Mouse (Mus musculus) left cerebral cortex, adult 9 months (tissue): ENCODE measurements around the gene Rbm4b.
"Not testable (repeated sequence)": the region's sequence is repeated elsewhere in the genome, so short reads cannot be mapped to it uniquely, and the experiment has no call there.

ENCODE experiments used
- DNase-seq, 2 experiments: peaks; one replicate each; pipeline ENCODE4 v3.0.0; 2022; ENCODE audit warnings: low spot score in 2 of 2

The Rbm4b gene

GRCm38 (mm10) chr19:4810309-4810708, 54.0 kb downstream of the Rbm4b start:
- no peak for DNase-seq

DNA sequence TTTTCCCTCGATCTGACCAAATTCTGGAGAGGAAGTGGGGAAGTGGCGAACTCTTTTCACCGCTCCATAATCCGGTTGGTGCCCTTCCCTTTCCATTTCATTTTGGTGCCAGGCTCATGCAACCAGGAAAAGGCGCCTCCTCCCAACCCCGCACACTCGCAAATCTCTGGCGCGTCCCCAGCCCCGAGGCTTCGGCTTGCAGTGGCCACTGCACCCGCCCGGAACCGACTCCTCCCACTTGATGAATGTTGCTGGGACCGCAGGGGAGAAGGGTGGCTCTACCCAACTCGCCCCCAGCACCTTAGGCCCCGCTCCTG, 54.4 kb downstream of the Rbm4b start:
- DNase-seq, result no peak

DNA sequence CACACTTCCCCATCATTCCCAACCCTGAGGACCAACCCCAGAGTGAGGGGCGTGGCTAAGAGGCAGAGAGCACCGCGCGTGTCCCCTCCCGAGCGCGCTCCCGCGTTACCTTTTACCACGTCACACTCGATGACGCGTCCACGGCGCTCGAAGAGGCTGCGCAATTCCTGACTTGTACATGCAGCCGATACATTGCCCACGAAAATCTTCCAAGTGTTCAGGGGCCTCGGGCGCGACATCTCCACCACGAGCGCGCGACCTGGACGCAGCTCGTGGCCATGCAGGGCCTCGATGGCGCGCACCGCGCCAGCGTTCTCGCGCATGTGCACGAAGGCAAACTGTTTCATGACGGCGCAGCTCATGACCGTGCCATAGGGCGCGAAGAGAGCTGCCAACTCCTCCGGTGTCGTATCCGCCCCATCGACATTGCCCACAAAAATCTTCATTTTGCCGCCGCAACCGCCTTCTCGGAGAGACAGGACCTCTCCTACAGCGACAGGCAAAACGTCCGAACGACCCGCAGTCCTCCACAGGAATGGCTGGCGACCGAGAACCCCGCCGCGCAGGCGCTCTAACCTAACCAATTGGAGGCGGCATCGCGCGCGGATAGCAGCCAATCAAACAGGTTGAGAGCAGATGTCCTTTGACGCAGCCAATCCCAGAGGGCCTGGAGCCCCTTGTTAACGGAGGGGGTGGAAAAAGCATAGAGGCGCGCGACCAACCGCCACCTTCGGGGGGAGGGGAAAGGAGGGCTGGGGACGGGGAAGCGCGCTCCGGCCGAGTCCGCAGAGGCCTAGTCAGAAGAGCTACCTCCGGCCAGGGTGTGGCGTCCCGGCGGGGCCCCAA, 55.0 kb downstream of the Rbm4b start, which contains the start of the genes Gm21992 and Rbm14:
Gene Gm21992, minus strand, starts transcription at position 550 of the 846 bp plus-strand sequence.
Gene Rbm14, minus strand, starts transcription at position 572 of the 846 bp plus-strand sequence.
- DNase-seq, result peak; percentile 95 to 99

GRCm38 (mm10) chr19:4811909-4812242, 55.6 kb downstream of the Rbm4b start:
- DNase-seq, result no peak

DNA sequence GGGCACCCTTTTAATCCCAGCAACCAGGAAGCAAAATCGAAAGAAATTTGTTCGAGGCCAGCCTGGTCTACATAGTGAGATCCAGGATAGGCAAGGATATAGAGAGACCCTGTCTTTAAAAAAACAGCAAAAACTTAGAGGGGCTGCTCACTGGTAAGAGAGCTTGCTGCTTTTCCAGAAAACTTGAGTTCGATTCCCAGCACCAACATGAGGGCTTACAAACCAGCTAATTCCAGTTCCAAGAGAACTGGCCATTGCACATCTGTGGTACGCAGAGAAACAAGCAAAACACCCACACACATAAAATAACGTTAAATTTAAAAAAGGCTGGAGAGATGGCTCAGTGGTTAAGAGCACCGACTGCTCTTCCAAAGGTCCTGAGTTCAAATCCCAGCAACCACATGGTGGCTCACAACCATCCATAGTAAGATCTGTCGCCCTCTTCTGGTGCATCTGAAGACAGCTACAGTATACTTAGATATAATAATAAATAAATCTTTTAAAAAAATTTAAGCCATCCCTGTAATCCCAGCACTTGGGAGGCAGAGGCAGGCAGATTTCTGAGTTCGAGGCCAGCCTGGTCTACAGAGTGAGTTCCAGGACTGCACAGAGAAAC, 56.1 kb downstream of the Rbm4b start:
- DNase-seq, result not testable (repeated sequence)

DNA sequence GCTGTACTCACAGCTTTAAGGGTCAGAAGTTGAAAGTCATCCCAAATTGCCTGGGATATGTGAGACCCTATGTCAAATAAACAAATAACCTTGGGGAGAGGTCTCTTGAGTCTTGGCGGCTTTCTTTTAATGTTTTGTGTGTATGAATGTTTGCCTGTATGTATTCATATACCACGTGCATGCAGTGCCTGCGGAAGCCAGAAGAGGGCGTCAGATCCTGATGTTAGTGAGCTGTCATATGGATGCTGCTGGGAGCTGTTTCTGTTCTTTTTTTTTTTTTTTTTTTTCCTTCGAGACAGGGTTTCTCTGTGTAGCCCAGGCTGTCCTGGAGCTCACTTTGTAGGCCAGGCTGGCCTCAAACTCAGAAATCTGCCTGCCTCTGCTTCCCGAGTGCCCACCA, 56.7 kb downstream of the Rbm4b start:
- DNase-seq, result no peak
